Mouse (Mus musculus): ENCODE results near the gene Cyp4f37.
"Not testable (repeated sequence)": the region's sequence is repeated elsewhere in the genome, so short reads cannot be mapped to it uniquely, and the experiment has no call there.

DNA sequence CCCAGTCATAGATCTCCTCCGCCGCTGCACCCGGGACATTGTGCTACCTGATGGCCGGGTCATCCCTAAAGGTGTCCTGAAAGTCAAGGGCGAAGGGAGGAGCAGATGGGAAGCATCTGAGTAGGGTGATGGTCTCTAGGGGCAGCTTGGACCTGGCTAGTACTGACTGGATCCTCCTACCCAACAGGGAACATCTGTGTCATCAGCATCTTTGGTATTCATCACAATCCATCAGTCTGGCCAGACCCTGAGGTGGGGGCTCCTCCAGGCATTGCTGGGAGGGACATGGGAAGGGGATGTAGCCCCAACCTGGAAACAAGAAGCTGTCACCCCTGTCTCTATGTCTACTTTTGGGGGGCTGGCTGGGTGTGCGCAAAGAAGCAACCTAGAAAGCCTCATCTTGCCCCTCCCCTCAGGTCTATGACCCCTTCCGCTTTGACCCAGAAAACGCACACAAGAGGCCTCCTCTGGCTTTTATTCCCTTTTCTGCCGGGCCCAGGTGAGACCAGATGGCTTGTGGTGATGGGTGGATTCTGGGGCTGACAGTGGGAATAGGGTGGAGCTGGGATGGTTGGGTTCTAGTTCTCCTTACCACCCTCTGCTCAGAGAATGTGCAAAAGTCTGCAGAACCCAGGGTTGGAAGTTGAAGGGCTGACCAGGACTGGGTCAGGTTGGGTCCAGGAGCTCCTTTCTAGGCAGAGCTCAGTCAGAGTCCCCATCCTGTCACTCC is 13.3 kb downstream of the Cyp4f37 start:
- TF ChIP-seq EP300 (optimal IDR thresholded peaks at IDR 0.05); CTCF (IDR thresholded peaks at IDR 0.05; ENCODE audit: low read depth): not testable (repeated sequence)
